In the genomic region with DNA sequence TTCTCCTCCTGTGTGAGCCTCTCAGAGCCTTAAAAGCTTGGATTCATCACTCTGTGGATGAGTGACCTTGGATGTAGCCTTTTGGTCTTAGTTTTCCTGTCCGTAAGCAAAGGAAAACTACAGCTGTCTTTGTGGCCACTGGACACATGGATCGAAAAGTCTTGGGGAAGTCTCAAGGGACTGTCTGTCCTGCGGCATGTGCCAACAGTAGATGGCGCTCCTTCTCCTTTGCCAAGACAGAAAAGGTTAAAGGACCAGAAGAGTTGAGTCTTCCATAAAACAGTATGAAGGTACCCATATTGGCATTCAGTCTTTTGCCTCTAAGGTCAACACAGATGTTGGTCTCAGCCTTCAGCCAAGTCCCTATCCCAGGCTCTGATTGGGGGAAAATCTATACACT, we compare ENCODE assay signal across 8 mouse cellular contexts. TPM values are rescaled to one million over a fixed set of nuclear protein-coding genes. Genes with fewer than 3 reads are reported as not detected.
DNase-seq lines count a peak whose midpoint lies in the region; ATAC-seq and TF ChIP-seq lines count a peak whose summit lies in the region.

No protein-coding gene starts in this region.

- 14% methylated on average over 4 of the region's 4 CpGs for WGBS in spleen, adult 2 months
- 12% methylated on average over 4 of the region's 4 CpGs for WGBS in kidney, adult 2 months
- 12% methylated on average over 4 of the region's 4 CpGs for WGBS in liver, embryonic 13.5 days (ENCODE audit: insufficient replicate concordance)

- ATAC-seq in liver, embryonic 13.5 days (ENCODE audit: low read depth), result no peak
- no peak for ATAC-seq in erythroid progenitor cell, adult 5-6 weeks (replicated peaks; ENCODE audit: low FRiP score, poor library complexity, severe bottlenecking)

- H3K27ac ChIP-seq in spleen, adult 2 months (ENCODE audit: insufficient read depth, low read length), result no peak overlapping the region
- no peak overlapping the region for H3K27ac ChIP-seq in kidney, adult 2 months (ENCODE audit: insufficient read depth, low read depth, low read length)
- H3K27ac ChIP-seq in liver, embryonic 13.5 days, result no peak overlapping the region

- no peak overlapping the region for H3K4me3 ChIP-seq in spleen, adult 2 months (ENCODE audit: extremely low read depth, insufficient read depth, insufficient read length)
- H3K4me3 ChIP-seq in kidney, adult 2 months (ENCODE audit: insufficient read depth, low read depth, low read length), result no peak overlapping the region
- no peak overlapping the region for H3K4me3 ChIP-seq in liver, embryonic 13.5 days (replicated peaks)

- no peak overlapping the region for H3K9ac ChIP-seq in liver, embryonic 13.5 days

- peak; percentile 41; the same call in 1 of the 2 replicates for TF ChIP-seq CTCF in spleen, adult 2 months (IDR thresholded peaks at IDR 0.05; ENCODE audit: extremely low read depth, insufficient read depth, insufficient read length, insufficient replicate concordance)
- TF ChIP-seq CTCF in kidney, adult 2 months (conservative IDR thresholded peaks at IDR 0.05; ENCODE audit: insufficient read depth, insufficient read length, low read depth, low read length), result peak; percentile 89

- H3K4me1 ChIP-seq in spleen, adult 2 months (ENCODE audit: control insufficient read depth, insufficient read depth, insufficient read length), result no peaks in the 10 kb centered on the region
- no peaks in the 10 kb centered on the region for H3K4me1 ChIP-seq in kidney, adult 2 months (ENCODE audit: control insufficient read depth, insufficient read depth, low read length)
- H3K4me1 ChIP-seq in liver, embryonic 13.5 days (replicated peaks), result no peaks in the 10 kb centered on the region

- no peak for TF ChIP-seq POLR2A in spleen, adult 2 months (IDR thresholded peaks at IDR 0.05; ENCODE audit: low read depth, low read length)
- TF ChIP-seq POLR2A in kidney, adult 2 months (IDR thresholded peaks at IDR 0.05; ENCODE audit: low read depth, low read length), result no peak

- H3K9me3 ChIP-seq in liver, embryonic 13.5 days (replicated peaks), result no peaks in the 10 kb centered on the region

- no peaks in the 10 kb centered on the region for H3K36me3 ChIP-seq in spleen, adult 2 months (ENCODE audit: control insufficient read depth, insufficient read depth, low read length)
- H3K36me3 ChIP-seq in kidney, adult 2 months (ENCODE audit: control insufficient read depth, insufficient read depth, low read length), result no peaks in the 10 kb centered on the region
- no peaks in the 10 kb centered on the region for H3K36me3 ChIP-seq in liver, embryonic 13.5 days

- no peaks in the 10 kb centered on the region for H3K27me3 ChIP-seq in spleen, adult 2 months (ENCODE audit: control insufficient read depth, insufficient read depth, low read length)
- no peaks in the 10 kb centered on the region for H3K27me3 ChIP-seq in kidney, adult 2 months (replicated peaks; ENCODE audit: control insufficient read depth, insufficient read depth, low read length)
- no peaks in the 10 kb centered on the region for H3K27me3 ChIP-seq in liver, embryonic 13.5 days

- DNase-seq in spleen, adult 2 months (ENCODE audit: low read depth in 1 of 2, low spot score in 2 of 2), result peak in 1 of 2 experiments; percentile 11
- DNase-seq in spleen, postnatal 14 days (ENCODE audit: low spot score in 2 of 2), result no peak
- DNase-seq in adrenal gland, adult 8-10 months, result peak; percentile 46
- DNase-seq in embryo, embryonic 11.5 days (ENCODE audit: low read depth, low spot score), result peak; percentile 45
- peak; percentile 76 for DNase-seq in kidney, adult 2 months
- DNase-seq in liver, embryonic 13.5 days, result peak; percentile 5
- peak; percentile 89 for DNase-seq in retina, embryonic 14.5 days (ENCODE audit: low spot score)

- H3K4me2 ChIP-seq in liver, embryonic 13.5 days, result no peak overlapping the region

RNA-seq across cellular contexts. Expression of a gene that starts 47.6 kb away (rescaled TPM):
- polyA plus RNA-seq in spleen, adult 2 months (2012; rRNA removed), result 2.6 and 2.8 TPM in 2 replicates
- 10 to 100 TPM in 2 of 4 experiments, 1 to 10 TPM in 2; 8.5 to 11.0 (median 9.9) TPM for total RNA-seq in adrenal gland, adult 8-10 months (2022)
- polyA plus RNA-seq in kidney, adult 2 months (2012; rRNA removed), result 8.3 and 9.9 TPM in 2 replicates
- 0.45 and 0.52 TPM in 2 replicates for polyA plus RNA-seq in liver, embryonic 13.5 days (2015; fragmentation: Nextera tagmentation; extraction: Ambion mirVana)
- total RNA-seq in erythroid progenitor cell, adult 5-6 weeks (2015; ENCODE audit: low replicate concordance), result 4.7 TPM in 1 of 2 replicates, not detected in the other
- total RNA-seq in erythroid progenitor cell, adult 5-6 weeks (2017; ENCODE audit: low replicate concordance), result 0.77 and 3.6 TPM in 2 replicates

Comparison
In these comparisons a context has a peak if more than half of its experiments do, and no peak if none do; other contexts are left out.
1. DNase-seq: peak in adrenal gland, adult 8-10 months (single experiment), embryo, embryonic 11.5 days (single experiment), kidney, adult 2 months (single experiment), liver, embryonic 13.5 days (single experiment) and retina, embryonic 14.5 days (single experiment); none in spleen, postnatal 14 days (0 of 2).